In the genomic region with DNA sequence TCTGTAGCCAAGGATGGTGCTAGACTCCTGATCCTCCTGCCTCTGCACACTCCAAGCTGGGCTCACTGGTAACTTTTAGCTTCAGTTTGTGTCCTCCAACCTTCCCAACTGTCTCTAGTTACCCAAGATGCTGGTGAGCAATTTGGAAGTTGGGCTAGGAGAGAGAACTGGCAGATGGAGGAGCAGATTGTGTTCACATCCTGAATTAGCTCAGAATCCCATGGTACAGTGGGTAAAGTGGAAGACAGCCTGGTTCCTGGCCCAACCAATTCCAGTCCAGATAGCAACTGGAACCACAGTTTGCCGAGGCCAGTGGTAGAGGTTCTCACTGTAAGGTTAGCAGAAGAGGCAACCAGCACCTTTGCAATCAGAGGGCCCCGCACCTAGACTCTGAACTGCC, we compare ENCODE assay signal across 21 mouse cellular contexts. TPM values are rescaled to one million over a fixed set of nuclear protein-coding genes. Genes with fewer than 3 reads are reported as not detected.
A peak's percentile ranks its signal among the peaks of the same experiment; 100 is the strongest.
DNase-seq lines count a peak whose midpoint lies in the region; ATAC-seq and TF ChIP-seq lines count a peak whose summit lies in the region.
"Had no signal": no experiment of that assay in that cellular context is flagged by ENCODE, and none has a peak within 500 bp of the region (broad histone marks: within the 10 kb centered on the region; RNA-seq: fewer than 3 reads in every experiment).

No protein-coding gene starts in this region.

- no peak overlapping the region for H3K4me3 ChIP-seq in intestine, postnatal 0 days (ENCODE audit: low read depth, low read length)
- H3K4me3 ChIP-seq: forebrain, embryonic 13.5 days; heart, embryonic 15.5 days; hindbrain, embryonic 10.5 days; limb, embryonic 10.5 days; midbrain, embryonic 10.5 days; neural tube, embryonic 12.5 days had no signal

- no peak for ATAC-seq in intestine, postnatal 0 days
- ATAC-seq: CD4-positive, CD25-positive, alpha-beta regulatory T cell, adult 4 months; forebrain, embryonic 13.5 days had no signal

- peaks cover 32% of the 10 kb centered on the region for H3K36me3 ChIP-seq in intestine, postnatal 0 days (ENCODE audit: control insufficient read depth, insufficient read depth)

- H3K4me1 ChIP-seq in intestine, postnatal 0 days (replicated peaks; ENCODE audit: control insufficient read depth, insufficient read depth, low read length) = peaks cover 5% of the 10 kb centered on the region; the same call in 1 of the 2 replicates

- no peak overlapping the region for H3K27ac ChIP-seq in intestine, postnatal 0 days (ENCODE audit: low read depth, low read length)
- H3K27ac ChIP-seq: forebrain, embryonic 13.5 days; heart, embryonic 15.5 days; hindbrain, embryonic 10.5 days; limb, embryonic 10.5 days; midbrain, embryonic 10.5 days; neural tube, embryonic 12.5 days had no signal

- DNase-seq in cerebellum, adult 8-10 months = peak; percentile 17
- DNase-seq in cerebellum, postnatal 36 days = no peak
- peak; percentile 68 for DNase-seq in layer of hippocampus, adult 11-12 months (ENCODE audit: low spot score)
- no peak for DNase-seq in layer of hippocampus, postnatal 10 days (ENCODE audit: low spot score in 2 of 2)
- DNase-seq in thymus, postnatal 4 days = peak; percentile 14
- no peak for DNase-seq in thymus, adult 18-20 months
- no peak for DNase-seq in T-cell, adult 2 months (ENCODE audit: low spot score)
- DNase-seq: kidney, adult 2 months; kidney, postnatal 14 days; lung, embryonic 14.5 days; lung, postnatal 4 days had no signal

- H3K9ac ChIP-seq in intestine, postnatal 0 days (ENCODE audit: low read depth, low read length) = no peak overlapping the region
- H3K9ac ChIP-seq: forebrain, embryonic 13.5 days; heart, embryonic 15.5 days; lung, embryonic 14.5 days; neural tube, embryonic 12.5 days had no signal

- H3K27me3 ChIP-seq in intestine, postnatal 0 days (replicated peaks; ENCODE audit: control insufficient read depth, insufficient read depth, low read length) = peaks cover 11% of the 10 kb centered on the region; the same call in 1 of the 2 replicates

- 91% methylated on average over 2 of the region's 2 CpGs for WGBS in intestine, postnatal 0 days

- TF ChIP-seq CTCF in intestine, postnatal 0 days (IDR thresholded peaks at IDR 0.05; ENCODE audit: low read depth) = no peak

- H3K4me2 ChIP-seq in intestine, postnatal 0 days (replicated peaks; ENCODE audit: low read depth) = no peak overlapping the region
- H3K4me2 ChIP-seq: forebrain, embryonic 13.5 days; heart, embryonic 15.5 days; liver, embryonic 11.5 days; lung, embryonic 14.5 days; neural tube, embryonic 12.5 days had no signal

- no peaks in the 10 kb centered on the region for H3K9me3 ChIP-seq in intestine, postnatal 0 days (ENCODE audit: control insufficient read depth)
- H3K9me3 ChIP-seq: forebrain, embryonic 13.5 days; G1E; heart, embryonic 15.5 days; hindbrain, embryonic 10.5 days; limb, embryonic 10.5 days; midbrain, embryonic 10.5 days; neural tube, embryonic 12.5 days had no signal

RNA-seq across cellular contexts. Expression of gene Spcs2, which starts 55.9 kb away (rescaled TPM):
- 10 to 100 TPM; 90.0 to 96.3 TPM for total RNA-seq in layer of hippocampus, postnatal 10 days (2021)
- 237 and 238 TPM in 2 replicates for polyA plus RNA-seq in intestine, postnatal 0 days (2015; fragmentation: Nextera tagmentation; extraction: Ambion mirVana)

Comparison
In these comparisons a context has a peak if more than half of its experiments do, and no peak if none do; other contexts are left out.
1. DNase-seq: peak in cerebellum, adult 8-10 months (single experiment), layer of hippocampus, adult 11-12 months (single experiment) and thymus, postnatal 4 days (single experiment); none in cerebellum, postnatal 36 days (0 of 2), layer of hippocampus, postnatal 10 days (0 of 2), thymus, adult 18-20 months (0 of 2) and T-cell, adult 2 months (single experiment).